Mouse (Mus musculus) small intestine, adult 2 months (tissue): Measurements from ENCODE around the gene Myh14.

Experiments
- CTCF ChIP-seq: fragments of 200-500 bp; IDR thresholded peaks from 2 replicates; pipeline ENCODE4 v1.5.1; 2012; ENCODE audit warnings: low read depth, mild to moderate bottlenecking, control low read depth, inconsistent platforms, low read length, moderate library complexity, mixed read lengths; ENCODE audit not compliant: insufficient replicate concordance, insufficient read length; ENCODE audit errors: extremely low read depth
- POLR2A ChIP-seq: fragments of 200-500 bp; IDR thresholded peaks from 2 replicates; pipeline ENCODE4 v1.6.1; 2012; ENCODE audit warnings: low read depth, mild to moderate bottlenecking, control low read depth, inconsistent platforms, low read length, moderate library complexity

- TF ChIP-seq POLR2A: no peak
- no peak for TF ChIP-seq CTCF
Measured at GRCm38 (mm10) chr7:44614041-44614688, 56.5 kb downstream of the Myh14 start.
